Mouse (Mus musculus) ES-E14 (cell line): ENCODE data around the gene Klhl1.

ENCODE experiments used
- HCFC1 ChIP-seq: IDR thresholded peaks from 2 replicates; pipeline ENCODE4 v1.6.1; 2012; ENCODE audit warnings: low read length, inconsistent platforms, borderline replicate concordance; ENCODE audit not compliant: insufficient read depth
- MAFK ChIP-seq: IDR thresholded peaks from 2 replicates; pipeline ENCODE4 v1.6.1; 2014; ENCODE audit warnings: mild to moderate bottlenecking, low read depth, low read length, inconsistent platforms; ENCODE audit not compliant: insufficient read depth
- ZC3H11A ChIP-seq: IDR thresholded peaks from 2 replicates; pipeline ENCODE4 v1.6.1; 2012; ENCODE audit warnings: low read depth, mild to moderate bottlenecking, inconsistent platforms, low read length, borderline replicate concordance

- TF ChIP-seq ZC3H11A, result no peak
- no peak for TF ChIP-seq HCFC1
- no peak for TF ChIP-seq MAFK
Observed at GRCm38 (mm10) chr14:96217805-96218441, 301.0 kb downstream of the Klhl1 start.
